Mouse (Mus musculus) liver, embryonic 14.5 days (tissue): Measurements from ENCODE around the gene Plcb2. TPM values are rescaled to one million over a fixed set of nuclear protein-coding genes. Genes with fewer than 3 reads are reported as not detected.

Experiments
- ATAC-seq: fragments of 200-750 bp; cut with Nextera tagmentation; 2 replicates; pipeline ENCODE4 v1.8.0; 2017; ENCODE audit warnings: moderate number of reproducible peaks, mild to moderate bottlenecking, moderate library complexity; ENCODE audit not compliant: insufficient read depth
- DNase-seq, 3 experiments: peaks; one replicate each; pipeline ENCODE4 v3.0.0-alpha.2; 2012 to 2013; ENCODE audit warnings: low read depth in 3 of 3, low spot score in 3 of 3
- H3K27ac ChIP-seq: fragments of 300-500 bp; sonication (generic); 2 replicates; pipeline ENCODE4 v1.5.1; 2014; ENCODE audit warnings: moderate library complexity, mild to moderate bottlenecking, control low read depth, inconsistent platforms
- H3K27me3 ChIP-seq: fragments of 300-500 bp; sonication (generic); 2 replicates; pipeline ENCODE4 v1.6.1; 2014; ENCODE audit warnings: mild to moderate bottlenecking, low read length, moderate library complexity; ENCODE audit not compliant: control insufficient read depth, insufficient read depth
- H3K36me3 ChIP-seq: fragments of 300-500 bp; sonication (generic); replicated peaks from 2 replicates; pipeline ENCODE4 v1.6.1; 2014; ENCODE audit warnings: low read depth; ENCODE audit not compliant: control insufficient read depth, insufficient read depth
- H3K4me1 ChIP-seq, 2 experiments: fragments of 200-500 bp in 1 of 2; fragments of 300-500 bp in 1 of 2; sonication (generic) in 1 of 2; replicated peaks; 2 replicates each; pipeline ENCODE4 v1.6.1; 2012 to 2014; ENCODE audit warnings: antibody characterized with exemption in 1 of 2, inconsistent platforms in 1 of 2, low read length in 1 of 2; ENCODE audit not compliant: control insufficient read depth in 2 of 2, insufficient read depth in 2 of 2
- H3K4me2 ChIP-seq: fragments of 300-500 bp; sonication (generic); 2 replicates; pipeline ENCODE4 v1.6.1; 2014; ENCODE audit warnings: low read depth, mild to moderate bottlenecking, control low read depth, moderate library complexity
- H3K4me3 ChIP-seq, 2 experiments: fragments of 200-500 bp in 1 of 2; fragments of 300-500 bp in 1 of 2; sonication (generic) in 1 of 2; 2 replicates each; pipeline ENCODE4 v1.5.1; 2012 to 2014; ENCODE audit warnings: low read depth in 2 of 2, low read length in 2 of 2, mild to moderate bottlenecking in 2 of 2, control low read depth in 1 of 2, inconsistent platforms in 1 of 2, moderate library complexity in 1 of 2; ENCODE audit not compliant: insufficient read depth in 1 of 2
- H3K9ac ChIP-seq: fragments of 300-500 bp; sonication (generic); replicated peaks from 2 replicates; pipeline ENCODE4 v1.6.1; 2014; ENCODE audit warnings: mild to moderate bottlenecking, control low read depth, moderate library complexity
- H3K9me3 ChIP-seq: fragments of 300-500 bp; sonication (generic); 2 replicates; pipeline ENCODE4 v1.6.1; 2016; ENCODE audit warnings: low read length, mixed read lengths; ENCODE audit not compliant: control insufficient read depth
- CTCF ChIP-seq: IDR thresholded peaks from 2 replicates; pipeline ENCODE4 v1.5.1; 2016; ENCODE audit warnings: antibody characterized with exemption, low read depth, control low read depth
- EP300 ChIP-seq: IDR thresholded peaks from 2 replicates; pipeline ENCODE4 v1.6.1; 2016; ENCODE audit warnings: antibody characterized with exemption, low read depth
- WGBS: fragments of 180-500 bp; shearing (Covaris S2); extraction: QIAGEN DNeasy Blood & Tissue Kit; methylation state at CpG from one replicate; pipeline ENCODE4 v1.1.7; 2014; ENCODE audit not compliant: insufficient replicate concordance; 5-methylcytosine and 5-hydroxymethylcytosine counted together
- polyA plus RNA-seq, 2 experiments: library from polyadenylated mRNA; depleted of rRNA in 1 of 2; stranded (reverse) in 1 of 2; unstranded in 1 of 2; fragments of >200 nt; fragmentation: Nextera tagmentation in 1 of 2; extraction: Ambion mirVana in 1 of 2; gene quantifications; 2 replicates each; pipeline versions ENCODE4 v1.2.1 to v1.2.3; 2012 to 2014

Gene Plcb2
- polyA plus RNA-seq, 2 experiments = 1.5 to 3.1 TPM

GRCm38 (mm10) chr2:118709655-118710221 is 18.5 kb downstream of the Plcb2 start:
- DNase-seq (no peak), ATAC-seq (no peak)
- Histone ChIP-seq H3K36me3 (no peaks in the 10 kb centered on the region), H3K9ac (no peak overlapping the region), H3K4me3 (no peak overlapping the region), H3K4me1 (no peaks in the 10 kb centered on the region), H3K4me2 (no peak overlapping the region), H3K27ac (no peak overlapping the region), H3K27me3 (peaks cover 48% of the 10 kb centered on the region), H3K9me3 (no peaks in the 10 kb centered on the region)
- TF ChIP-seq EP300 (no peak), CTCF (no peak)
- WGBS = 44% methylated on average over 4 of the region's 4 CpGs

GRCm38 (mm10) chr2:118708472-118708871 is 19.8 kb downstream of the Plcb2 start:
- no peaks in the 10 kb centered on the region for H3K9me3 ChIP-seq
- WGBS = 58% methylated on average over 4 of the region's 4 CpGs
- no peaks in the 10 kb centered on the region for H3K36me3 ChIP-seq
- peaks cover 61% of the 10 kb centered on the region for H3K27me3 ChIP-seq
- no peak overlapping the region for H3K4me3 ChIP-seq
- H3K4me1 ChIP-seq = no peaks in the 10 kb centered on the region
- H3K4me2 ChIP-seq = no peak overlapping the region
- H3K27ac ChIP-seq = no peak overlapping the region
- ATAC-seq (no peak), DNase-seq (no peak)
- no peak overlapping the region for H3K9ac ChIP-seq
- TF ChIP-seq EP300 = no peak
- TF ChIP-seq CTCF = no peak

- Histone ChIP-seq H3K4me1 (no peaks in the 10 kb centered on the region), H3K4me3 (no peak overlapping the region), H3K9ac (no peak overlapping the region), H3K27ac (no peak overlapping the region), H3K9me3 (no peaks in the 10 kb centered on the region), H3K4me2 (no peak overlapping the region), H3K27me3 (peaks cover 80% of the 10 kb centered on the region), H3K36me3 (no peaks in the 10 kb centered on the region)
- WGBS = 2% methylated on average over 6 of the region's 6 CpGs
- ATAC-seq (no peak), DNase-seq (peak in 1 of 3 experiments; percentile 30)
- TF ChIP-seq CTCF (no peak), EP300 (no peak)
These were observed 21.8 kb downstream of the Plcb2 start for GRCm38 (mm10) chr2:118706436-118706835.

GRCm38 (mm10) chr2:118703913-118704730 is 24.1 kb downstream of the Plcb2 start, which contains the start of gene Ankrd63:
Ankrd63 (minus strand) TSS chr2:118703963.
- H3K27ac ChIP-seq = no peak within 1 kb of the TSS
- no peaks in the 10 kb centered on the region for H3K9me3 ChIP-seq
- no peaks in the 10 kb centered on the region for H3K36me3 ChIP-seq
- ATAC-seq (no peak), DNase-seq (no peak)
- H3K4me2 ChIP-seq = peak within 1 kb of the TSS; percentile 57
- H3K9ac ChIP-seq = no peak within 1 kb of the TSS
- peaks cover 82% of the 10 kb centered on the region for H3K27me3 ChIP-seq
- 1% methylated on average over 50 of the region's 50 CpGs for WGBS
- TF ChIP-seq EP300 = no peak
- no peak for TF ChIP-seq CTCF
- H3K4me1 ChIP-seq = no peaks in the 10 kb centered on the region
- peak within 1 kb of the TSS in 1 of 2 experiments; percentile 44; a peak in 2 of 4 replicates for H3K4me3 ChIP-seq
